Comparison of ENCODE assay signal across 8 mouse cellular contexts in genomic region chr1:172513525-172514212, GRCm38 (mm10). TPM values are rescaled to one million over a fixed set of nuclear protein-coding genes. Genes with fewer than 3 reads are reported as not detected.
A peak's percentile ranks its signal among the peaks of the same experiment; 100 is the strongest.
DNase-seq lines count a peak whose midpoint lies in the region; ATAC-seq and TF ChIP-seq lines count a peak whose summit lies in the region.

No protein-coding gene starts in this region.

- peaks cover 0 to 12% of the 10 kb centered on the region in 2 experiments for H3K36me3 ChIP-seq in CH12.LX (replicated peaks in 1 of 2; ENCODE audit: control insufficient read depth in 1 of 2, insufficient read depth in 1 of 2, low read length in 1 of 2)
- 0 out of 2 replicates have a peak, but pooled peaks cover 2% of the 10 kb centered on the region for H3K36me3 ChIP-seq in intestine, embryonic 14.5 days (ENCODE audit: control insufficient read depth, insufficient read depth, low read length)

- peak overlapping the region; percentile 88 for H3K9ac ChIP-seq in CH12.LX (ENCODE audit: insufficient read depth, low read depth)
- H3K9ac ChIP-seq in intestine, embryonic 14.5 days (ENCODE audit: low read length) = no peak overlapping the region

- WGBS in intestine, embryonic 14.5 days = 68% methylated on average over 17 of the region's 17 CpGs
- WGBS in lung, adult 2 months = 13% methylated on average over 17 of the region's 17 CpGs

- TF ChIP-seq CTCF in CH12.LX (conservative IDR thresholded peaks at IDR 0.05 in 1 of 2, IDR thresholded peaks at IDR 0.05 in 1 of 2; ENCODE audit: low read depth in 2 of 2, low read length in 2 of 2) = no peak
- TF ChIP-seq CTCF in lung, adult 2 months (IDR thresholded peaks at IDR 0.05; ENCODE audit: insufficient read depth, low read length) = no peak

- H3K4me3 ChIP-seq in CH12.LX (replicated peaks in 1 of 3; ENCODE audit: low read depth in 2 of 3, low read length in 2 of 3, poor library complexity in 1 of 3) = peak overlapping the region; percentile 46 to 51 (median 49)
- no peak overlapping the region for H3K4me3 ChIP-seq in intestine, embryonic 14.5 days (ENCODE audit: low read depth, low read length)
- H3K4me3 ChIP-seq in lung, adult 2 months (replicated peaks; ENCODE audit: extremely low read depth, low read depth, low read length) = no peak overlapping the region

- ATAC-seq in intestine, embryonic 14.5 days (replicated peaks; ENCODE audit: low FRiP score, low TSS enrichment, low read depth) = no peak

- H3K4me2 ChIP-seq in CH12.LX (ENCODE audit: insufficient read depth, low read depth, poor library complexity, severe bottlenecking) = peak overlapping the region; percentile 84
- no peak overlapping the region for H3K4me2 ChIP-seq in intestine, embryonic 14.5 days (ENCODE audit: low read length)

- H3K27ac ChIP-seq in CH12.LX (ENCODE audit: insufficient read depth, low read depth) = peak overlapping the region; percentile 96
- peak overlapping the region; percentile 14; the same call in 1 of the 2 replicates for H3K27ac ChIP-seq in intestine, embryonic 14.5 days (ENCODE audit: low read depth)

- DNase-seq in 416B (ENCODE audit: low read depth) (peak; percentile 98), CH12.LX (ENCODE audit: extremely low read depth) (peak; percentile 88)
- DNase-seq in fibroblast of lung, adult 2 months (ENCODE audit: low read depth) = peak; percentile 54
- no peak for DNase-seq in intestine, embryonic 14.5 days (ENCODE audit: low spot score)
- DNase-seq in lung, adult 2 months = peak; percentile 72
- peak; percentile 82 to 83 for DNase-seq in spleen, postnatal 36 days (ENCODE audit: low spot score in 2 of 2)
- DNase-seq in c-Kit-positive CD71-positive TER-119-positive erythroid progenitor cells, embryonic 14.5 days (ENCODE audit: low spot score) = no peak
- DNase-seq in right cerebral cortex, adult 18-20 months = no peak

- peaks cover 11% of the 10 kb centered on the region for H3K9me3 ChIP-seq in CH12.LX (replicated peaks; ENCODE audit: low read length)
- H3K9me3 ChIP-seq in intestine, embryonic 14.5 days (ENCODE audit: control insufficient read depth, low read length) = 0 out of 2 replicates have a peak, but pooled peaks cover 4% of the 10 kb centered on the region

- no peak for TF ChIP-seq EP300 in CH12.LX (IDR thresholded peaks at IDR 0.05; ENCODE audit: low read length)

- peak; percentile 67 for TF ChIP-seq POLR2A in CH12.LX (IDR thresholded peaks at IDR 0.05; ENCODE audit: low read depth, low read length)
- TF ChIP-seq POLR2A in lung, adult 2 months (IDR thresholded peaks at IDR 0.05; ENCODE audit: borderline replicate concordance, extremely low read depth, low read depth, low read length) = peak; percentile 35; the same call in 1 of the 2 replicates

- no peaks in the 10 kb centered on the region; the same call in 1 of the 2 replicates for H3K79me2 ChIP-seq in CH12.LX (replicated peaks; ENCODE audit: control insufficient read depth, extremely low read depth, insufficient read depth, poor library complexity, severe bottlenecking)

- in situ Hi-C loops in CH12.LX (cut with MboI; ENCODE audit: low pct_ligation_motif_present, low pct_unique_long_range_greater_than_20kb, low sequenced_read_pairs) = no loop called here

- dilution Hi-C loops in CH12.LX (cut with MboI; ENCODE audit: extremely low pct_ligation_motif_present, extremely low pct_unique_long_range_greater_than_20kb, low sequenced_read_pairs) = no loop called here

- no peak for TF ChIP-seq RAD21 in CH12.LX (IDR thresholded peaks at IDR 0.05; ENCODE audit: low read depth, low read length)

- H3K4me1 ChIP-seq in CH12.LX (ENCODE audit: control insufficient read depth in 1 of 2, insufficient read depth in 2 of 2) = peaks cover 13 to 50% of the 10 kb centered on the region in 2 experiments
- H3K4me1 ChIP-seq in intestine, embryonic 14.5 days (replicated peaks; ENCODE audit: control insufficient read depth, insufficient read depth, low read length) = peaks cover 11% of the 10 kb centered on the region; the same call in 1 of the 2 replicates
- H3K4me1 ChIP-seq in lung, adult 2 months (ENCODE audit: control insufficient read depth, insufficient read depth, low read length) = peaks cover 42% of the 10 kb centered on the region

- H3K27me3 ChIP-seq in CH12.LX (replicated peaks) = no peaks in the 10 kb centered on the region
- H3K27me3 ChIP-seq in intestine, embryonic 14.5 days (replicated peaks; ENCODE audit: control insufficient read depth, insufficient read depth, low read length) = no peaks in the 10 kb centered on the region

TF ChIP-seq in CH12.LX, 34 proteins besides CTCF, POLR2A, EP300 and RAD21 (continues in another document):
- TF ChIP-seq MAFK (IDR thresholded peaks at IDR 0.05; ENCODE audit: insufficient replicate concordance, low read length) (no peak), KAT2A (IDR thresholded peaks at IDR 0.05; ENCODE audit: insufficient replicate concordance, low read length) (no peak), SMC3 (IDR thresholded peaks at IDR 0.05; ENCODE audit: low read depth, low read length) (no peak), ELF1 (IDR thresholded peaks at IDR 0.05; ENCODE audit: low read depth, low read length) (peak; percentile 80), MAZ (IDR thresholded peaks at IDR 0.05; ENCODE audit: low read depth, low read length) (peak; percentile 21; the same call in 1 of the 2 replicates), ZC3H11A (IDR thresholded peaks at IDR 0.05; ENCODE audit: low read depth, low read length) (no peak), RCOR1 (conservative IDR thresholded peaks at IDR 0.05; ENCODE audit: low read depth, low read length) (no peak), CHD2 (IDR thresholded peaks at IDR 0.05; ENCODE audit: low read length) (no peak), USF2 (conservative IDR thresholded peaks at IDR 0.05; ENCODE audit: low read depth, low read length) (no peak), NRF1 (IDR thresholded peaks at IDR 0.05; ENCODE audit: low read depth, low read length) (no peak), USF1 (IDR thresholded peaks at IDR 0.05; ENCODE audit: low read depth, low read length) (no peak), BHLHE40 (IDR thresholded peaks at IDR 0.05; ENCODE audit: low read depth, low read length) (peak; percentile 73), MXI1 (IDR thresholded peaks at IDR 0.05; ENCODE audit: low read depth, low read length) (peak; percentile 82), ZKSCAN1 (IDR thresholded peaks at IDR 0.05; ENCODE audit: borderline replicate concordance, low read depth, low read length) (no peak), JUND (conservative IDR thresholded peaks at IDR 0.05; ENCODE audit: low read depth, low read length) (no peak), IRF4 (IDR thresholded peaks at IDR 0.05; ENCODE audit: low read depth, low read length) (no peak), ETS1 (conservative IDR thresholded peaks at IDR 0.05; ENCODE audit: low read depth, low read length) (no peak), HCFC1 (IDR thresholded peaks at IDR 0.05; ENCODE audit: low read depth, low read length) (no peak), ZMIZ1 (IDR thresholded peaks at IDR 0.05; ENCODE audit: low read depth, low read length) (peak; percentile 67; the same call in 1 of the 2 replicates), UBTF (IDR thresholded peaks at IDR 0.05; ENCODE audit: low read depth, low read length) (peak; percentile 24; the same call in 1 of the 2 replicates), GABPA (IDR thresholded peaks at IDR 0.05; ENCODE audit: insufficient replicate concordance, low read depth, low read length) (no peak), SIN3A (IDR thresholded peaks at IDR 0.05; ENCODE audit: low read length) (peak; percentile 49), NELFE (IDR thresholded peaks at IDR 0.05; ENCODE audit: low read depth, low read length) (0 out of 2 replicates have a peak, but pooled peaks have one; percentile 53), MAX (IDR thresholded peaks at IDR 0.05; ENCODE audit: low read length) (no peak; the same call in 1 of the 2 replicates), MYC (IDR thresholded peaks at IDR 0.05; ENCODE audit: low read depth, low read length) (0 out of 2 replicates have a peak, but pooled peaks have one; percentile 6), PAX5 (IDR thresholded peaks at IDR 0.05; ENCODE audit: low read length) (no peak), CHD1 (IDR thresholded peaks at IDR 0.05; ENCODE audit: low read depth, low read length) (peak; percentile 81), MEF2A (IDR thresholded peaks at IDR 0.05; ENCODE audit: borderline replicate concordance, low read depth, low read length) (no peak; the same call in 1 of the 2 replicates), ZNF384 (IDR thresholded peaks at IDR 0.05; ENCODE audit: low read depth, low read length) (no peak)

RNA-seq across cellular contexts. Expression of gene Cfap45, which starts 6.9 kb away (rescaled TPM):
- total RNA-seq in CH12.LX (2012; rRNA removed) = not detected in 2 replicates
- not detected in 2 replicates for total RNA-seq in CH12.LX (2014; rRNA removed)
- not detected in 2 replicates for polyA plus RNA-seq in CH12.LX (2012; ENCODE audit: insufficient read length, low read depth)
- 1.1 and 1.9 TPM in 2 replicates for polyA plus RNA-seq in intestine, embryonic 14.5 days (2014; fragmentation: Nextera tagmentation; extraction: Ambion mirVana)
- polyA plus RNA-seq in lung, adult 2 months (2012; rRNA removed) = 7.1 and 7.3 TPM in 2 replicates

RNA-seq across cellular contexts. Expression of gene Tagln2, which starts 13.8 kb away (rescaled TPM):
- total RNA-seq in CH12.LX (2012; rRNA removed) (179 and 206 TPM in 2 replicates), CH12.LX (2014; rRNA removed) (145 and 172 TPM in 2 replicates)
- 281 and 337 TPM in 2 replicates for polyA plus RNA-seq in CH12.LX (2012; ENCODE audit: insufficient read length, low read depth)
- 241 TPM in 2 replicates for polyA plus RNA-seq in intestine, embryonic 14.5 days (2014; fragmentation: Nextera tagmentation; extraction: Ambion mirVana)
- 585 and 594 TPM in 2 replicates for polyA plus RNA-seq in lung, adult 2 months (2012; rRNA removed)

RNA-seq across cellular contexts. Expression of gene Igsf9, which starts 32.1 kb away (rescaled TPM):
- total RNA-seq in CH12.LX (2012; rRNA removed) (4.5 and 6.0 TPM in 2 replicates), CH12.LX (2014; rRNA removed) (2.0 and 2.7 TPM in 2 replicates)
- 6.5 and 7.2 TPM in 2 replicates for polyA plus RNA-seq in CH12.LX (2012; ENCODE audit: insufficient read length, low read depth)
- polyA plus RNA-seq in intestine, embryonic 14.5 days (2014; fragmentation: Nextera tagmentation; extraction: Ambion mirVana) = 40.9 and 44.3 TPM in 2 replicates
- 11.1 and 11.8 TPM in 2 replicates for polyA plus RNA-seq in lung, adult 2 months (2012; rRNA removed)

RNA-seq across cellular contexts. Expression of gene Slamf9, which starts 38.5 kb away (rescaled TPM):
- total RNA-seq in CH12.LX (2012; rRNA removed) (17.0 and 30.9 TPM in 2 replicates), CH12.LX (2014; rRNA removed) (30.1 and 32.6 TPM in 2 replicates)
- 28.3 and 30.3 TPM in 2 replicates for polyA plus RNA-seq in CH12.LX (2012; ENCODE audit: insufficient read length, low read depth)
- 1.8 and 2.0 TPM in 2 replicates for polyA plus RNA-seq in intestine, embryonic 14.5 days (2014; fragmentation: Nextera tagmentation; extraction: Ambion mirVana)
- 10.6 and 15.2 TPM in 2 replicates for polyA plus RNA-seq in lung, adult 2 months (2012; rRNA removed)

RNA-seq across cellular contexts. Expression of gene Vsig8, which starts 42.1 kb away (rescaled TPM):
- total RNA-seq in CH12.LX (2012; rRNA removed) = 0.13 and 0.17 TPM in 2 replicates
- not detected in 2 replicates for total RNA-seq in CH12.LX (2014; rRNA removed)
- 0.18 and 0.29 TPM in 2 replicates for polyA plus RNA-seq in CH12.LX (2012; ENCODE audit: insufficient read length, low read depth)
- 0.27 and 0.35 TPM in 2 replicates for polyA plus RNA-seq in intestine, embryonic 14.5 days (2014; fragmentation: Nextera tagmentation; extraction: Ambion mirVana)
- polyA plus RNA-seq in lung, adult 2 months (2012; rRNA removed) = 0.37 and 12.5 TPM in 2 replicates

Comparison
In these comparisons a context has a peak if more than half of its experiments do, and no peak if none do; other contexts are left out.
1. DNase-seq: peak in 416B (single experiment), CH12.LX (single experiment), fibroblast of lung, adult 2 months (single experiment), lung, adult 2 months (single experiment) and spleen, postnatal 36 days (2 of 2); none in intestine, embryonic 14.5 days (single experiment), c-Kit-positive CD71-positive TER-119-positive erythroid progenitor cells, embryonic 14.5 days (single experiment) and right cerebral cortex, adult 18-20 months (single experiment).
2. H3K4me3 ChIP-seq: peak in CH12.LX (3 of 3); none in intestine, embryonic 14.5 days (single experiment) and lung, adult 2 months (single experiment).